Mouse (Mus musculus) lung, postnatal 0 days (tissue): Measurements from ENCODE around the gene A830018L16Rik. TPM values are rescaled to one million over a fixed set of nuclear protein-coding genes. Genes with fewer than 3 reads are reported as not detected.

Experiments used
- ATAC-seq: fragments of 200-750 bp; cut with Nextera tagmentation; 2 replicates; pipeline ENCODE4 v1.8.0; 2017; ENCODE audit warnings: moderate library complexity
- DNase-seq: peaks from one replicate; pipeline ENCODE4 v3.0.0-alpha.2; 2016; ENCODE audit warnings: low spot score
- H3K27ac ChIP-seq: fragments of 300-500 bp; sonication (generic); 2 replicates; pipeline ENCODE4 v1.5.1; 2014; ENCODE audit warnings: antibody characterized with exemption, mild to moderate bottlenecking, low read length, mixed read lengths
- H3K27me3 ChIP-seq: fragments of 300-500 bp; sonication (generic); replicated peaks from 2 replicates; pipeline ENCODE4 v1.6.1; 2014; ENCODE audit warnings: low read length, mixed read lengths; ENCODE audit not compliant: insufficient read depth
- H3K36me3 ChIP-seq: fragments of 300-500 bp; sonication (generic); 2 replicates; pipeline ENCODE4 v1.6.1; 2014; ENCODE audit warnings: low read length, mixed read lengths; ENCODE audit not compliant: insufficient read depth
- H3K4me1 ChIP-seq: fragments of 300-500 bp; sonication (generic); 2 replicates; pipeline ENCODE4 v1.6.1; 2014; ENCODE audit warnings: antibody characterized with exemption, low read depth, low read length, mixed read lengths; ENCODE audit not compliant: insufficient read depth
- H3K4me2 ChIP-seq: fragments of 300-500 bp; sonication (generic); replicated peaks from 2 replicates; pipeline ENCODE4 v1.6.1; 2014; ENCODE audit warnings: low read depth, mild to moderate bottlenecking, low read length, moderate library complexity, mixed read lengths
- H3K4me3 ChIP-seq: fragments of 300-500 bp; sonication (generic); 2 replicates; pipeline ENCODE4 v1.5.1; 2014; ENCODE audit warnings: low read depth, low read length
- H3K9ac ChIP-seq: fragments of 300-500 bp; sonication (generic); replicated peaks from 2 replicates; pipeline ENCODE4 v1.6.1; 2014; ENCODE audit warnings: low read depth, mild to moderate bottlenecking
- H3K9me3 ChIP-seq: fragments of 300-500 bp; sonication (generic); 2 replicates; pipeline ENCODE4 v1.6.1; 2016; ENCODE audit warnings: low read length, mixed read lengths
- CTCF ChIP-seq: IDR thresholded peaks from 2 replicates; pipeline ENCODE4 v1.5.1; 2016; ENCODE audit warnings: antibody characterized with exemption, mild to moderate bottlenecking
- EP300 ChIP-seq: IDR thresholded peaks from 2 replicates; pipeline ENCODE4 v1.6.1; 2016; ENCODE audit warnings: antibody characterized with exemption, mild to moderate bottlenecking, control low read depth
- WGBS: fragments of 180-500 bp; shearing (Covaris S2); extraction: QIAGEN DNeasy Blood & Tissue Kit; methylation state at CpG from one replicate; pipeline ENCODE4 v1.1.7; 2014; 5-methylcytosine and 5-hydroxymethylcytosine counted together
- polyA plus RNA-seq: library from polyadenylated mRNA; unstranded; fragments of >200 nt; fragmentation: Nextera tagmentation; extraction: Ambion mirVana; gene quantifications from 2 replicates; pipeline ENCODE4 v1.2.1, GENCODE M21; 2015

A830018L16Rik gene
- polyA plus RNA-seq, 1 experiment from 2014 or later, result 0.88 TPM

- H3K9ac ChIP-seq, result no peak overlapping the region
- 36% methylated on average over 2 of the region's 2 CpGs for WGBS
- H3K4me1 ChIP-seq, result no peaks in the 10 kb centered on the region
- H3K4me2 ChIP-seq, result no peak overlapping the region
- ATAC-seq (no peak), DNase-seq (no peak)
- no peaks in the 10 kb centered on the region for H3K9me3 ChIP-seq
- H3K4me3 ChIP-seq, result no peak overlapping the region
- no peaks in the 10 kb centered on the region for H3K36me3 ChIP-seq
- TF ChIP-seq EP300, result no peak
- no peak for TF ChIP-seq CTCF
- H3K27ac ChIP-seq, result no peak overlapping the region
- H3K27me3 ChIP-seq, result no peaks in the 10 kb centered on the region
These were observed 381.8 kb downstream of the A830018L16Rik start for GRCm38 (mm10) chr1:11795666-11796065.

GRCm38 (mm10) chr1:11872847-11873246 lies 458.9 kb downstream of the A830018L16Rik start:
- Histone ChIP-seq H3K4me3 (no peak overlapping the region), H3K4me2 (no peak overlapping the region), H3K36me3 (no peaks in the 10 kb centered on the region), H3K9me3 (no peaks in the 10 kb centered on the region), H3K27me3 (no peaks in the 10 kb centered on the region), H3K27ac (no peak overlapping the region), H3K9ac (no peak overlapping the region), H3K4me1 (no peaks in the 10 kb centered on the region)
- no peak for TF ChIP-seq CTCF
- DNase-seq (no peak), ATAC-seq (no peak)
- WGBS, result 73% methylated on average over 4 of the region's 4 CpGs

GRCm38 (mm10) chr1:11873573-11873972 lies 459.7 kb downstream of the A830018L16Rik start:
- ATAC-seq, result no peak
- TF ChIP-seq CTCF, result peak; percentile 13; the same call in 1 of the 2 replicates
- no peak for TF ChIP-seq EP300
- no peak overlapping the region for H3K4me3 ChIP-seq
- H3K4me1 ChIP-seq, result no peaks in the 10 kb centered on the region
- no peak overlapping the region for H3K9ac ChIP-seq
- H3K27me3 ChIP-seq, result no peaks in the 10 kb centered on the region
- H3K9me3 ChIP-seq, result no peaks in the 10 kb centered on the region
- DNase-seq, result no peak
- H3K27ac ChIP-seq, result no peak overlapping the region
- H3K36me3 ChIP-seq, result no peaks in the 10 kb centered on the region
- 75% methylated on average over 1 of the region's 1 CpGs for WGBS
- no peak overlapping the region for H3K4me2 ChIP-seq

- peak; percentile 65 for ATAC-seq
- TF ChIP-seq EP300, result peak; percentile 83
- TF ChIP-seq CTCF, result no peak
- Histone ChIP-seq H3K36me3 (no peaks in the 10 kb centered on the region), H3K4me2 (no peak overlapping the region), H3K4me1 (no peaks in the 10 kb centered on the region), H3K9ac (no peak overlapping the region), H3K27ac (no peak overlapping the region), H3K27me3 (no peaks in the 10 kb centered on the region), H3K9me3 (no peaks in the 10 kb centered on the region), H3K4me3 (no peak overlapping the region)
- 8% methylated on average over 2 of the region's 2 CpGs for WGBS
- DNase-seq, result peak; percentile 65
These were observed 467.8 kb downstream of the A830018L16Rik start for GRCm38 (mm10) chr1:11881706-11882105.

GRCm38 (mm10) chr1:11895715-11896114 lies 481.8 kb downstream of the A830018L16Rik start:
- 42% methylated on average over 3 of the region's 3 CpGs for WGBS
- H3K27ac ChIP-seq, result no peak overlapping the region
- ATAC-seq, result peak; percentile 50

GRCm38 (mm10) chr1:11915873-11916272 lies 502.0 kb downstream of the A830018L16Rik start:
- Histone ChIP-seq H3K27me3 (no peaks in the 10 kb centered on the region), H3K4me1 (no peaks in the 10 kb centered on the region), H3K4me2 (no peak overlapping the region), H3K4me3 (no peak overlapping the region), H3K36me3 (no peaks in the 10 kb centered on the region), H3K9ac (no peak overlapping the region), H3K27ac (no peak overlapping the region), H3K9me3 (no peaks in the 10 kb centered on the region)
- DNase-seq (no peak), ATAC-seq (no peak)
- TF ChIP-seq CTCF, result no peak
- TF ChIP-seq EP300, result no peak

More at GRCm38 (mm10) chr1:11895715-11896114, 481.8 kb downstream of the A830018L16Rik start:
- Histone ChIP-seq H3K9ac (no peak overlapping the region), H3K9me3 (no peaks in the 10 kb centered on the region), H3K4me2 (no peak overlapping the region), H3K4me3 (no peak overlapping the region), H3K36me3 (no peaks in the 10 kb centered on the region), H3K27me3 (no peaks in the 10 kb centered on the region), H3K4me1 (no peaks in the 10 kb centered on the region)
- DNase-seq, result peak; percentile 43
- TF ChIP-seq EP300 (no peak), CTCF (no peak)

- Histone ChIP-seq H3K4me3 (no peak overlapping the region), H3K27me3 (no peaks in the 10 kb centered on the region), H3K4me2 (no peak overlapping the region), H3K4me1 (no peaks in the 10 kb centered on the region), H3K27ac (no peak overlapping the region), H3K9ac (no peak overlapping the region), H3K36me3 (no peaks in the 10 kb centered on the region), H3K9me3 (no peaks in the 10 kb centered on the region)
- DNase-seq (no peak), ATAC-seq (no peak)
- WGBS, result 61% methylated on average over 9 of the region's 9 CpGs
- no peak for TF ChIP-seq CTCF
- no peak for TF ChIP-seq EP300
These were observed 523.1 kb downstream of the A830018L16Rik start for GRCm38 (mm10) chr1:11936984-11937383.
